Mouse (Mus musculus) embryo, embryonic 11.5 days (tissue): ENCODE measurements around the gene Ly6g6d.
"Not testable (repeated sequence)": the region's sequence is repeated elsewhere in the genome, so short reads cannot be mapped to it uniquely, and the experiment has no call there.

Experiments used
- DNase-seq: peaks from one replicate; pipeline ENCODE4 v3.0.0-alpha.2; 2012; ENCODE audit warnings: low read depth, low spot score

Gene Ly6g6d

GRCm38 (mm10) chr17:35077786-35078233, at the start of gene Ly6g6d:
Gene Ly6g6d, minus strand, starts transcription at chr17:35078065.
- no peak for DNase-seq

DNA sequence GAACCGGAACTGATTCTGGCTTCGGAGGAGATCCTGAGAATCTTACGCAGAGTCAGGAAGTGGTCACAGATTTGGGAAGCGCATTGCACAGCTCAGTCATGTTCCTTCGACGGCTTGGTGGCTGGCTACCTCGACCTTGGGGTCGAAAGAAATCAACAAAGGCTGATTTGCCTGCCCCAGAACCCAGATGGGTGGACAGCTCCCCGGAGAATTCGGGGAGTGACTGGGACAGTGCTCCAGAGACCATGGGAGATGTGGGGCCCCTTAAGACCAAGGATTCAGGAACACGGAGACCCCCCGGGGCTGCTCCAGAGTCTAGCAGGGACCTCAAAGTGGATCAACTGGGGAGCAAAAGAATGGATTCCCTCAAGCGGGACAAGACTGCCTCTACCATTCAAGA, 49.2 kb upstream of the Ly6g6d start:
- DNase-seq: no peak

DNA sequence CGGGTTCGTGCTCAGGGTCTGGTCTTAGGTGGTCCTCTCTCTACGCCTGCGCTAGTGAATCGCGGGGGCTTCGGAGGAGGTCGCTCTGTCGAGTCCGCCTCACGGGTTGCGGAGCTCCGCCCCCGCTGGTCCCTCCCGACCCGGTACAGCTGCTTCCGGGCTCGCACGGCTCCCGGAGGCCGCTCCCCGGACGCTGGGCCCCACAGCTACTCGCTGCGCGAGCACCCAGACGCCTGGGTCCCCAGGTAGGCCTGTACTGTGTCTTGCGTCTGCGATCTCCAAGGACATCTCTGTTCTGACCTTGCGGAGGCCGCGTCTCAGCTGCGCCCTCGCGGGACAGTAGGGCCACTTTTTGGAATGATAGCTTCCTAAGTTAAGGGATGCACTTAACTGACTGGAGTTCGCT, 48.3 kb upstream of the Ly6g6d start, which contains the start of gene D17H6S53E:
Gene D17H6S53E (plus strand): TSS at position 168 of the 406 bp plus-strand sequence.
- peak; percentile 45 for DNase-seq

DNA sequence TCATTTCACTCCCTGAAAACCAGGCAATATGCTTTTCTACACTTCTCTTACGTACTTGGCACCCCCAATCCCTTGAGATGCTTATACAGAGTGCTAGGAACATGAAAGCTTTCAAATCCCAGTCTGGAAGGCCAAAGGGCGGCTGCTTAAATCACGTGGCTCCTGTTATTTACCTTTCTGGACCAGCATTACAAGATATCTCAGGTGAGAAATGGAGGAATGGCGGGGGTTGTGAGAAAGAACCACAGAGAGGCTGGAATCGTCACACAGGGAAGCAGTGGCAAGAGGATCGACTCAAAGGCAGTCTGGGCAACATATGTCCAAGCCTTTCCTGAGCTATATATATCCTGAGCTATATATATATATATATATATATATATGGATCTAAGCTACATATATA, 47.7 kb upstream of the Ly6g6d start:
- no peak for DNase-seq

DNA sequence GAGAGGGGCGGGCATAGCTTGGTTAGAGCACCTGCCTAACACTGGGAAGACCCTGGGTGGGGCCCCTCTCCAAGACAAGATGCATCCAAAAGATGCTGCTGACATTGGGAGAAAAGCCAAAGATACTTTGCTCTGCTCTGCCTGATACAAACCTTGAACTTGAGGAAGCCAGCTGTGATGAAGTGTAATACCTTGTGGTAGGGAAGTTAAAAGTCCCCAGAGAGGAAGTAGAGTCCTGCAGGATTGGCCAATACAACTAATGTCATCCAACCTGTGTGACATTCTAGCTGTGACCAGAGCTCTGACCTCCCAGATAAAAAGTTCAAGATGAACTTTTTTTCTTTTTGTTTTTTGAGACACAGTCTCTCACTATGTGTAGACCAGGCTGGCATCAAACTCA, 47.2 kb upstream of the Ly6g6d start:
- no peak for DNase-seq

DNA sequence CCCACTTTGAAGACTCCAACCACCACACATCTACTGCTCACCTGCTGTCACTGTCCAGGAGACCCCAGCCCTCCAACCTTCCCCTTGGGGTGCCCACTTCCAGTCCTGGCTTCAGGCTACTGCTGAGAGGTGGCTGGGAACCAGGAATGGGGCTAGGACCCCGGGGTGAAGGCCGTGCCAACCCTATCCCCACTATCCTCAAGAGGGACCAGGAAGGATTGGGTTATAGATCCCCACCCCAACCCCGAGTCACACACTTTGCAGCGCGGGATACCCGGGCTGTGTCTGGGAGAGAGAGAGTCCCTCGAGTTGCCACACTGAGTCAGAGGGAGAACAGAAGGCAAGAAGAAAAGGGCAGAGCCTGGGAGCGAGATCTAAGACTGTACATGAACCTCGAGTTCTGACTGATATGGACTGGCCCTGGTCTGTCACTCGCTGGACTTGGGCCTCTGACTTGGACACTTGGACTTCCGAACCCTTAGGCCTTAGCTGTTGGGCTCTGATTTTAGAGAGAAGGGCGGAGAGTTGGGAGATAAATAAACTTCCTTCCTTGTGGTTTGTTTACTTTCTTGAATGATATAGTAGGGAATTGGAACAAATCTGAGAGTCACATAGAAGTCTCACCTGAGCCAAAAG, 46.5 kb upstream of the Ly6g6d start:
- DNase-seq: not testable (repeated sequence)

- not testable (repeated sequence) for DNase-seq
These were observed 45.4 kb upstream of the Ly6g6d start for GRCm38 (mm10) chr17:35123287-35123686.

- peak; percentile 44 for DNase-seq
These were observed 44.0 kb upstream of the Ly6g6d start, which contains the start of gene Csnk2b for GRCm38 (mm10) chr17:35121871-35122303. Gene Csnk2b, minus strand, starts transcription at chr17:35122053.

GRCm38 (mm10) chr17:35121143-35121799, 43.4 kb upstream of the Ly6g6d start, which contains the start of gene Gpank1:
Gene Gpank1, plus strand, starts transcription at chr17:35121455.
- peak; percentile 98 for DNase-seq

DNA sequence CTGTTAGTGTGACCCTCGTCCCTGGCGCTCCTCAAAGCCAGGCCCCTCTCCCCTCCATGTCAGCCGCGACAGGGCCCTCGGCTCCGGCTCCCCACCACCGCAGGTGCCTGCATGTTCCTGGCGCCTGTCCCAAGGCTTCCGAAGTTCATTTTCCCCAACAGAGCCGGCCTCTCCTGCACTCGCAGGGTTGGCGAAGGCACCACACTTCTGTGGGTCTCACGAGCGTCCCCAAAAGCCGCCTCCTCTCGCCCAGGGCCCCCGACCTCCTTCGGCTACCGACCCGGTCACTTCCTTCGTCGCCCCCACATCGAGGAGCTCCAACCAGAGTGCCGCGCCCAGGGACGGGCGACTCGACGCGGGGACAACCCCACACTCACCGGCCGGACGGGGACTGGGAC, 42.9 kb upstream of the Ly6g6d start:
- no peak for DNase-seq

DNA sequence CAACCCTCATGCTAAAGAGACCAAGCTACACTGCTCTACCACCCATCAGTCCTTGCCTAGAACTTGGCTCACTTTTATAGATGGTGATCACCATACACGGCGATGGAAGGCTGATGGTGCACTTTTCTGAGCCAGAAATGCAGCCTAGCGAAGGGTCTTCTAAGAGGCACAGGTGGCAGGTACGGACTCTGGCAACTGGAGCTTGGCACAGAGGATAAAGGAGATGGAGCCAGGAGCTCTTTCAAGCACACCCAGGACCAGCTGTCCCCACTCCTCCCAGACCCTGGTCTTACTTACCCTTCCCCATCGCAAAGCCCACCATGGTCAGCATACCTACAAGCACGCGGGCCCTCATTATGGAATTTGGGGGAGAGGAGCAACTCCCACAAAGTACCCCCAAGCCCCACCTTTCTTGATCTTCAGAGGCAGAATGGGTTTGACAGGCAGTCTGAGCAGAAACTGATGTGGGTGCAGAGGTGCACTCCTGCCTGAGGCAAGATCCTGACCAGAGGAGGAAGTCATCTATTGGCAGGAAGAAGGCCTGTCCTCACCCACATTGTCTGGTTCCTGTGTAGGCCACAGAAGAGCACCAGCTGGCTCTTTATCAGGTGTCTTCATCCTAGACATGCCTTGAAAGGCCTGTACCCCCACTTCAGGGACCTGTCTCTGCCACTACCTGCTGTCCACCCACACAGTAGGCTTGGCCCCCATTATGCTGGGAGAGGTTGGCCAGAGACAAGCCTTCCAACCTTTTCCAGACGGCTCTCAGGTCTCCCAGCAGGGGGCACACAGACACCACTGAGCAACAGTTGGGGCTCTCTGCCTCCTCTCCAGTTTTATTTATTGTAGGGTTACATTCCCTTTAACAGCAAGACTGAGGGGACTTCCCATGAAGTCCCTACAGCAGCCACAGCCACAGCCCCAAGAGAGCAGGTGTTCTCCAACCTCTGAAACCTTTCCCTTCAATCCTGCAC, 37.5 kb upstream of the Ly6g6d start, which contains the start of gene Ly6g5b:
Gene Ly6g5b (minus strand): TSS at position 383 of the 974 bp plus-strand sequence.
- no peak for DNase-seq

GRCm38 (mm10) chr17:35111774-35112173, 33.9 kb upstream of the Ly6g6d start:
- DNase-seq: no peak

DNA sequence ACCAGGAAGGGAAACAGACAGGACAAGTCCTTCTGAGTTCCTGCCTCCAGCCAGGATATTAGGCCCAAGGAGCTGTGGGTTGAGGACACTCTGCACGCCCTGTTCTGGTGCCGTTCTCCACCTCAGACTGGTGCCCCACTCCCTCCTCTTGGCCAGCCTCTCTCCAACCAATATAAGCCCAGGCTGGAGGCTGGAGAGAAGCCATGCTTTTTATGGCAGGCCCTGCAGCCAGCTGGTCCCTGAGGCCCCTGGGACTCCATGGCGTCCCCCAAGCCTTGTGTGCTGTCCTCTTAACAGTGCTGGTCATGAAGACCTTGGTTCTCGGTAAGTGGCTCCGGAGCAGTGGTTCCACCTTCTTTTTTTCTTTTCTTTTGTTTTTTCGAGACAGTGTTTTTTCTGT, 30.2 kb upstream of the Ly6g6d start, which contains the start of gene Ly6g5c:
Gene Ly6g5c (plus strand): TSS at position 183 of the 400 bp plus-strand sequence.
- DNase-seq: no peak

- no peak for DNase-seq
These were observed 28.7 kb upstream of the Ly6g6d start for GRCm38 (mm10) chr17:35106522-35106921.

- DNase-seq: no peak
These were observed 28.0 kb upstream of the Ly6g6d start for GRCm38 (mm10) chr17:35105740-35106389.

GRCm38 (mm10) chr17:35104754-35105153, 26.9 kb upstream of the Ly6g6d start:
- no peak for DNase-seq

DNA sequence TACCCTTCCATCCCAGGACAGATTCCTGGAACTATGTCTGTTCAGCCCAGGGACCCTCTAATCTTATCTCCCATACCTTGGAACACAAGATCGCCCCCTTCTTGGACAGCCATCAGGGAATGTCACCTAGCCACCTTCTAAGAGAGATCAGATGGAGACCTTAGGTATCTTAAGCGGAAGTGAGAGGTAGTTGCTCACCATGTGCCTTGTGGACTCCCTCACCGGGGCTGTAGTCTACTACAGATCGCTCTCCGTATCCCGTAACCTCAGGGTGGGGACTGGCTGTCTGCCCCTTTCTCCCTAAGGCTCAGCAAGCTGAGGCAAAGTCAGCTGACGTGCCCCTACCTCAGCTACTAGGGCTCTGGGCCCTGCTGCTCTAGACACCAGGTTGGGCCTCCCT, 26.2 kb upstream of the Ly6g6d start:
- DNase-seq: no peak

GRCm38 (mm10) chr17:35103221-35103690, 25.4 kb upstream of the Ly6g6d start:
- DNase-seq: no peak

DNA sequence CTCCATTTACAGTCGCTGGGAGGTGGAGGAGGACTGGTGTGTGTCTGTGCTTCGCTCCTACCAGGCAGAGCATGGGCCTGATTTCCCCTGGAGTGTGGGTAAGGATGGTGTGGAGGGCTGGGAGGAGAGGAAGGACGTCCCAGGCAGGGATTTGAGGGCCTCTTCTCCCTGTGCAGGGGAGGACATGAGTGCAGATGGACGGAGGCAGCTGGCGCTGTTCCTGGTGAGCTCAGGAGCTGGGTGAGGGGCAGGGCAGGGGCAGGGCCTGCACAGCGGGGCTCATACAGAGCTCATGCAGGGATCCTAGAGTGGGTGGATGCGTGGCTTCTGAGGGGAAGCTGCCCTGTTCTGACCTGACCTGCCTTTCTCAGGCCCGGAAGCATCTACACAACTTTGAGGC, 24.4 kb upstream of the Ly6g6d start:
- DNase-seq: no peak

DNA sequence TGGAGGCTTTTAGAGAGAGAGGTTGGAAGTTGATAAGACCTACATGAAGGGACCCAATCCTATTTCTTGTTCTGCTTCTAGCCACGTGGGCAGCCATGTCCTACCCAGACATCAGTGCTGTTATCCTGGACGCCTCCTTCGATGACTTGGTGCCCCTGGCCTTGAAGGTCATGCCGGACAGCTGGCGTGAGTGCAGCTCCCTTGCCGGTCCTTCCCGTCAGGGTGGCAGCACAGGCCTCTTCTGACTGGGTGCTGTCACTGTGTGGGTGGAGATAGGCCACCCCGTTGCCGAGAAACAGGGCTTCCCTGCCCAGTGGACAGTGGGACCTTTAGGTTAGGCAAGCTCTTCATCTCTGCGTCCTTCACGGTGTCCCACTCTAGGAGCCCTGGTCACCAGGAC, 23.3 kb upstream of the Ly6g6d start:
- DNase-seq: no peak

DNA sequence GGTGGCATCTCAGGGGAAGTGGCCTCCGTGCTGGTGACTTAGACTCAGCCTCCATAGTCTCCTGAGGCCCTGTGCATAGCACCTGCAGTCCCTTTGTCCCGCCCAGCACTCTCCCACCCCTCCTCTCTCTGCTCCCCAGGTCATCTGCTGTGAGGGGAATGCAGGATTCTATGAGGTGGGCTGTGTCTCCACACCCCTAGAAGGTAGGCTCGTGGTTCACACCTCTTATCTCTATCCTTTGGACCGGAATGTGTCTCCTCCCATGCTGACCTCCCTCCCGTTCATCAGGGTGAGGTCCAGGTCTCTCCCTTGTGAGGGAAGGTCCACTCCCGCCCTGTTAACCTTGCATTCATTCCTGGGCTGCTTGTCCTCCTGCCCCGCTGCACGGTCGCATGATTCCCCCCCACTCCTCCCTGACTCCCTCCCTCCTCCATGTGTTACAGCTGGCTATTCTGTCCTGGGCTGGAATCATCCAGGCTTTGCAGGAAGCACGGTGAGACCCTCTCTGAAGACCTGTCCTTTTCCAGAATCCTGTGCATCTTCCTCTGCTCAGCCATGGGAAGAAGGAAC, 22.4 kb upstream of the Ly6g6d start:
- no peak for DNase-seq
